Mouse (Mus musculus): ENCODE measurements around the gene Bri3.

- TF ChIP-seq POLR2A (IDR thresholded peaks at IDR 0.05; ENCODE audit: low read depth, low read length) (no peak), CTCF (IDR thresholded peaks at IDR 0.05; ENCODE audit: borderline replicate concordance, insufficient read depth, low read length) (no peak)
These were observed 143.6 kb downstream of the Bri3 start for GRCm38 (mm10) chr5:144387851-144388250.
